In genomic region chr17:34836856-34837221, GRCm38 (mm10) we compare ENCODE assay signal across 8 mouse cellular contexts. TPM values are rescaled to one million over a fixed set of nuclear protein-coding genes. Genes with fewer than 3 reads are reported as not detected.
DNase-seq lines count a peak whose midpoint lies in the region; ATAC-seq lines count a peak whose summit lies in the region.

Gene Stk19, minus strand, starts transcription at chr17:34836945.
Gene Dxo, plus strand, starts transcription at chr17:34837019.

- under 1% methylated on average over 40 of the region's 40 CpGs for WGBS in intestine, embryonic 14.5 days

- no peaks in the 10 kb centered on the region for H3K27me3 ChIP-seq in intestine, embryonic 14.5 days (replicated peaks; ENCODE audit: control insufficient read depth, insufficient read depth, low read length)

- H3K4me2 ChIP-seq in intestine, embryonic 14.5 days (ENCODE audit: low read length): peak within 1 kb of the TSS; percentile 94

- H3K9ac ChIP-seq in intestine, embryonic 14.5 days (ENCODE audit: low read length): peak within 1 kb of the TSS; percentile 78

- intact Hi-C loops in left cerebral cortex, postnatal 14 days (cut with DNase I): loop anchor here (2.0 to 5.0 kb wide), 2 partner anchors 14 to 185 kb away; partner anchors contain the start of genes Nelfe and Skiv2l

- H3K27ac ChIP-seq in intestine, embryonic 14.5 days (ENCODE audit: low read depth): peak within 1 kb of the TSS; percentile 73

- peak; percentile 91 for ATAC-seq in intestine, embryonic 14.5 days (replicated peaks; ENCODE audit: low FRiP score, low TSS enrichment, low read depth)

- H3K4me1 ChIP-seq in intestine, embryonic 14.5 days (replicated peaks; ENCODE audit: control insufficient read depth, insufficient read depth, low read length): peaks cover 17% of the 10 kb centered on the region

- H3K36me3 ChIP-seq in intestine, embryonic 14.5 days (ENCODE audit: control insufficient read depth, insufficient read depth, low read length): peaks cover 52% of the 10 kb centered on the region

- DNase-seq in adrenal gland, adult 18-20 months (ENCODE audit: low spot score in 2 of 2): peak; percentile 92 to 95
- peak; percentile 98 for DNase-seq in embryo, embryonic 11 days
- DNase-seq in gastrocnemius, postnatal 25 days: peak; percentile 93
- DNase-seq in intestine, embryonic 14.5 days (ENCODE audit: low spot score): peak; percentile 98
- DNase-seq in left cerebral cortex, postnatal 14 days (ENCODE audit: low spot score in 2 of 2): peak; percentile 98
- DNase-seq in mesoderm, embryonic 11.5 days (ENCODE audit: low read depth, low spot score): peak; percentile 98
- DNase-seq in right cerebral cortex, postnatal 36 days (ENCODE audit: low spot score in 2 of 2): peak; percentile 97 to 98
- peak; percentile 96 for DNase-seq in yolk sac, embryonic 10.5 days (ENCODE audit: low spot score)

- peak within 1 kb of the TSS; percentile 84 for H3K4me3 ChIP-seq in intestine, embryonic 14.5 days (ENCODE audit: low read depth, low read length)

- no peaks in the 10 kb centered on the region for H3K9me3 ChIP-seq in intestine, embryonic 14.5 days (ENCODE audit: control insufficient read depth, low read length)

RNA-seq across cellular contexts. Expression of gene Stk19, which starts in this region (rescaled TPM):
- total RNA-seq in adrenal gland, adult 18-20 months (2021): 10 to 100 TPM; 54.2 to 62.5 TPM
- total RNA-seq in gastrocnemius, postnatal 25 days (2021): 1 to 10 TPM; 7.0 to 7.2 TPM
- 22.0 and 25.8 TPM in 2 replicates for polyA plus RNA-seq in intestine, embryonic 14.5 days (2014; fragmentation: Nextera tagmentation; extraction: Ambion mirVana)
- 10 to 100 TPM; 58.2 to 59.3 TPM for total RNA-seq in left cerebral cortex, postnatal 14 days (2021)

RNA-seq across cellular contexts. Expression of gene Dxo, which starts in this region (rescaled TPM):
- total RNA-seq in adrenal gland, adult 18-20 months (2021): 10 to 100 TPM; 75.5 to 82.1 TPM
- total RNA-seq in gastrocnemius, postnatal 25 days (2021): 10 to 100 TPM in 1 of 2 experiments, 1 to 10 TPM in 1; 7.6 to 10.5 TPM
- 58.2 and 63.4 TPM in 2 replicates for polyA plus RNA-seq in intestine, embryonic 14.5 days (2014; fragmentation: Nextera tagmentation; extraction: Ambion mirVana)
- 10 to 100 TPM; 33.5 to 35.8 TPM for total RNA-seq in left cerebral cortex, postnatal 14 days (2021)

Comparison
In these comparisons a context has a peak if more than half of its experiments do, and no peak if none do; other contexts are left out.
1. Peak in every context shown above with its lines: DNase-seq, ATAC-seq, H3K4me3 ChIP-seq and H3K27ac ChIP-seq.
2. RNA of gene Stk19 (total RNA-seq): 54.2 to 62.5 TPM in adrenal gland, adult 18-20 months and 58.2 to 59.3 TPM in left cerebral cortex, postnatal 14 days; 7.0 to 7.2 TPM in gastrocnemius, postnatal 25 days; every median in the first group is over 4 times any median in the second.